Mouse (Mus musculus) gastrocnemius, postnatal 36 days (tissue): Measurements from ENCODE around the gene Gm12185. TPM values are rescaled to one million over a fixed set of nuclear protein-coding genes. Genes with fewer than 3 reads are reported as not detected.
"Not testable (repeated sequence)": the region's sequence is repeated elsewhere in the genome, so short reads cannot be mapped to it uniquely, and the experiment has no call there.

Experiments used
- DNase-seq, 2 experiments: peaks; one replicate each; pipeline ENCODE4 v3.0.0; 2022
- intact Hi-C: fragments of 180-260 bp; cut with DNase I; formaldehyde crosslinking; loops from one replicate; pipeline ENCODE4 v1.15.1; 2025
- long read RNA-seq, 2 experiments: library from polyadenylated mRNA; stranded (forward); transcript quantifications; one replicate each; pipeline ENCODE4 v2.0.0; 2021
- total RNA-seq, 2 experiments: library from RNA; stranded (reverse); gene quantifications; 2 replicates each; pipeline ENCODE4 v1.2.3; 2021

Gm12185 gene
- total RNA-seq: under 1 TPM; 0.26 to 0.27 TPM
- long read RNA-seq, experiment 1: 0 reads
- long read RNA-seq, experiment 2: 0 reads

DNA sequence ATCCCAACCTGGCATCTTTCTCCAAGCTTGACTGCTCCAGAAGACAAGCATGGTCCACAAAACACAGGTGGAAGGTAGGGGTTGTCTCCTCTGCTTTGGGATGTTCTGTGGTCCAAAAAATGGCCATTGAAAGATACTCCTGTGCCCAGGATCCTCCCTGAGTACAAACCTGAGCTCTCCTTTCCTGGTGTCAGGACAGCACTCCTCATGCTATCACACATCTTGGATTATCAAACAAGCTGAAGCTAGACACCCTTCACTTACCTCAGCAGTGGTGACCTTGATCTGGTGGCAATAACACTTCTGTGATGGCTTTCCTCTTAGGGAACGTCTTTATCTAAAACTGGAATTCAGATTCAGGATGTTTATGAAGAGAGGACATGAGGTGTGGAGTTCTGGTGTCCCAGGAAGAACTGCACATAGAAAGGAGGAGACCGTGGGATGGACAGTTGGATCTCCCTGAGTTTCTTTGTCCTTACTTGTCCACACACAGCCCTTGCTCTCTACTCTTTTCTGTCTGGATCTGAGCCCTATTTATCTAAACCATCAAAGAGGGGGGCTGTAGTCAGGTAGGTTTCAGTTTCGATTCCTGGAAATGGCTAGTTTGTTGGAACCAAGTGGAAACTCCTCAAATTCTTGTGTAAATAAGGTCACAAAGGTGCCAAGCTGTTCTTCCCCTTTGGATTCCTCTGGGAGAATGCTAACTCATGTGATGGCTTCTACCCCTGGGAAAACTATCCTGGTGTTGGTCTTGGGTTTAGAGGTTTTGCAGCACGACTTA is at the start of gene Gm12185:
Gene Gm12185 (minus strand): TSS at position 487 of the 781 bp plus-strand sequence.
- intact Hi-C loops: not testable (repeated sequence)

DNA sequence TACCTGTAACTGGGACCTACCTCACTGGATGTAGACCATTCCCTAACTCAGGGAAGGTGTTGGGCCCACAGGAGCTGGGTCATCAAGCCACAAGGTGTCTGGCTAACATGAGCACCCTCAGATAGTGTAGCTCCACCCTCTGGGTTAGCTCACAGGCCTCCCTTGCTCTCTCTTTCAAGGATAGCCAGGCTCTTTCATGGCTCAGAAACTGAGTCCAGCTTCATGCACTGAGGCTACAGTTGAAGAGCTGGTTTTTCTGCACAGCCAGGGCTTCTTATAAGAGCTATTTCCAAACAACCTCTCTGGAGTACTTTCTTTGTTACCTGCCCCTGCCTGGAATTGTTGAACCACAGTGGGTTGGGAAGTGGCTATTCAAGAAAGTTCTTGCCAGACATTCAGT is 20.0 kb upstream of the Gm12185 start:
- DNase-seq, intact Hi-C loops: not testable (repeated sequence)

More for the DNA sequence above, at the start of gene Gm12185:
- DNase-seq: not testable (repeated sequence)

DNA sequence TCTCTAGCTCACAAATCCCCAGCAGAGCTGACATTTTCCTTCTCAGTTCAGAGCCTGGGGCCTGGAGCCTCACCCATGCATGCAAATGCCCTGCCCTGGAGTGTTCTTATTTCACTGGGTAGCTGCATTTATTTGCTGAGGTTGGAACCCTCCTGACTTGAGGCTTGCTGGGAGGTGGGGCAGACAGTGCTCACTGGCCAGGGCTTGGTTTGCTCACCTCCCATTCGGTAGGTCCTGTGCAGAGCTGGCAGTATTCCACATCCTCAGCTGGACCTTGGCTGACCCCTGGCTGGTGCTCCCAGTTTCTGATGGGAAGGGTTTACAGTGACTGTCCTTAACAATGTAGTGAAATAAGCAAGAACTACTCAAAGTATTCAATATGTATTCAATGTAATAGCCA is 14.8 kb upstream of the Gm12185 start:
- intact Hi-C loops, DNase-seq: not testable (repeated sequence)

DNA sequence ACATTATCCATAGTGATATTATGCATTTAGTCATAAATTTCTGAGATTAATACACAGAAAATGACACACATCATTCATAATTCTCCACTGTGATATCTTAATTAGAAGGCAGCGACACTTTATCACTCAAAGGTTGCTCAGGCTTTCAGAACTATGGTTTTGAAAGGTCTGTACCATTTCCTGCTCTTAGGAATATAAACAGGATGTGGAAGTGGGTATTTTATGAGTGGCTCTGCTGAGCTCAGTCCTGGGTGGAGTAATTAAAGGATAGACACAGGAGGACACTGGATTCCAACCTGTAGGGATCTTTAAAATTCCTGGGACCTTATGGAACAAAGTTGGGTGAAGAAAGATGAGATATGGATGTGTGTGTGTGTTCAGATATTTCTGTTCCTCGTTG is 14.3 kb upstream of the Gm12185 start:
- intact Hi-C loops, DNase-seq: not testable (repeated sequence)

DNA sequence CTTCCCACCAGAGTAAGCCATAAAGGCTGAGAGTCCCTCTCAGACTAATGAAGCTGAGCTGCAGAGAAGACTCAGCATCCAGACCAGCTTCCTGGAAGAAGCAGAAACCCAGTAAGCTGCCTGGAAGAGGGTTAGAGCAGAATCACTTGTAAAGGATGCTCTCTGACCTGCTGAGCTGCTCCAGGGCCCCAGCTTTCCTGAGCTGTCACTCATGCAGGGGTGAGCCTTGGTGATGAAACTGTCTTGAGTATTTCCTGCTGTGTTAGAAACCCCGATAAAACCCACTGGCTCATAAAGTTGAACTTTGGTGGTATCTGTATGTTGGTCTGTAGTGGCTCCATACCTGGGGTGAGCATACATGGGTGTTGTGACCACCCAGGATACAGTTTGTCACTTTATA is 8.4 kb upstream of the Gm12185 start:
- intact Hi-C loops, DNase-seq: not testable (repeated sequence)

DNA sequence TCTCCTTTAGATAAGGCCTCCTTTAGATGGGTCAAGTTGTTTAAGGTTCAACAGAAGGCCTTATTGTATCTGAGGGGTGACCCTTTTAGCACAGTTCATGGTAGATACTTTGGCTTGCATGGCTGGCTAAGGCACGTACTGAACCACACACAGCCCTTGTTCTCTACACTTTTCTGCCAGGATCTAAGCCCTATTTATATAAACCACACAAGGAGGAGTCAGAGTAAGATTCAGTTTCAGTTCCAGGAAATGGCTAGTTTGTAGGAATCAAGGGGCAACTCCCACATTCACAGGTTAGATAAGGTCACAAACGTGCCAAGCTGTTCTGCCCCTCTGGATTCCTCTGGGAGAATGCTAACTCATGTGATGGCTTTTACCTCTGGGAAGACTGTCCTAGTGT is 2.0 kb upstream of the Gm12185 start, which contains the start of gene Tgtp1:
Gene Tgtp1 (minus strand): TSS at position 155 of the 400 bp plus-strand sequence.
- intact Hi-C loops: not testable (repeated sequence)

DNA sequence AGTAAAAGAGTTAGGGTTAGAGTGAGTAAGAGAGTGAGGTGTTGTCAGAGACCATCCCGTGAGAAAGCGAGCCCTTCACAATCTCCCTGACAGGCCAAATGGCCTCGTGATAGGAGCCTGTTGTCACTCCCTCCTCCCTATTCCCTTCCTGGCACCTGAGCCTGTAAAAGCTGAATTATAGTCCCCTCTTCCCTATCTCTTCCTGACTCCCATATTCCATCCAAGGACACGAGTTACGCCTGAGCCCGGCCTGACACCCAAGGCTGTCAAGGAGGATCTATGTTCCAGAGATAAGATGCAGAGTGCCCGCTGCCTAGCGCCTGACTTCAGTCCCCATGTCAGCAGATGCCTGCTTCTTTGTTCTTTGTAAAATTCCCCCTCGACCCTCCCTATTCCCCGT is 1.3 kb upstream of the Gm12185 start:
- intact Hi-C loops, DNase-seq: not testable (repeated sequence)

More for the DNA sequence above, 2.0 kb upstream of the Gm12185 start, which contains the start of gene Tgtp1:
- DNase-seq: not testable (repeated sequence)

DNA sequence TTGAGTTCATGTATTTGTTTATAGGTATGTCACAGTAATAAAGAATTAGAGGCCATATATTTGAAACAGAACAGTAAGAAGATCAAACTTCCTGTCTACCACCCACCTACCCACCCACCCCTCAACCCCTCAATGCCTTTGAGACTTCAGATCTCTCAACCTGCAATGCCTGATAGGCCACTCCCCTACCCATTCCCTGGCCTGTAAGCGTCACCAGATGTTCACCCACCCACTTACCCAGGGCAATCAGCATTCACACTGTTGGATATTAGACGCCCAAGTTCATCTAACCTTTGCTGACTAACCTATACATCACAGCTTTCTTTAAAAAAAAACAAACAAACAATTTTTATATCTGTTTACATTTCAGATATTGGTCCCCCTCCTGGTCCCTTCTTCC is 2.0 kb downstream of the Gm12185 start:
- DNase-seq, intact Hi-C loops: not testable (repeated sequence)

DNA sequence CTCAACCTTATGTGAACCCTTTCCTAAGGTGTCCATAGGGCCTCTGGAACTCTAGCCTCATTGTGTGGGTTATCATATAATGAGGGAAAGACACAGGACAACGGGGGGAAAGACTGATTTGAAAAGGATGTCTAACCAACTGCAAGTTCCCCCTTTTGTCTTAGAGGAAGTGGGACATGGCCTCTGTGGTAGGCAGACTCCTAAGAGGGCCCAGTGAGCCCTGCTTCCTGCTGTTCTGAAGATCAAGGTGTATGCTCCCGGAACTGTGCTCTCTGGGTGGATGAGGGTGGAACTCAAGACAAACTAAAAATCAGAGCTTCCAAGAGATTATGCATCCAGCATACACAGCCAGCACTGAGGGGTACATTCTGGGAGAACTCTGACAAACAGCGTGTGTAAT is 3.8 kb downstream of the Gm12185 start:
- intact Hi-C loops, DNase-seq: not testable (repeated sequence)

DNA sequence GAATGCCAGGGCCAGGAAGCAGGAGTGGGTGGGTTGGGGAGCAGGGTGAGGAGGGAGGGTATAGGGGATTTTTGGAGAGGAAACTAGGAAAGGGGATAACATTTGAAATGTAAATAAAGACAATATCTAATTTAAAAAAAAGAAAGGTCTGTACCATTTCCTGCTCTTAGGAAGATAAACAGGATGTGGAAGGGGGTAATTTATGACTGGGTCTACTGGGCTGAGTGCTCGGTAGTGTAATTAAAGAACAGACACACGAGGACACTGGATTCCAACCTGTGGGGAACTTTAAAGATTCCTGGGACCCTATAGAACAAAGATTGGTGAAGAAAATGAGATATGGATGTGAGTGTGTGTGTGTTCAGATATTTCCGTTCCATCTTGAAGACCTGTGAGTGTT is 9.2 kb downstream of the Gm12185 start:
- DNase-seq, intact Hi-C loops: not testable (repeated sequence)

DNA sequence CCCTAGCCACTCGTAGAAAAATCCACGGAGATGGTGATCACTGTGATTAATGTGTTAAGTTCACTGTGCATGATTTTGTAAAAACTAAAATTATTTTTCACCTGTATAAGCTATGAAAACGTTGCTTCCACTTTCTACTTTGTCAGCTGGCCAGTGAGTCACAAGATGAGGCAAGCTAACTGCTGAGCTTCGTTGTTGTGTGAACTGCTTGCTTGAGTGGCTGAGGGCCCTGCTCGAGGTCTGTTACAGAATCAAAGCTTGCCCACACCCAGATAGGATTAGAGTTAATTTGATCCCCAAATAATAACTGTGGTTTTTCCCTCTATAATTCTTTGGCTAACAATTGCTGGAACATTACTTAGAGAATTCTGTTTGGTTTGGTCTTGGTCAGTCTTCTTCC is 12.0 kb downstream of the Gm12185 start:
- intact Hi-C loops, DNase-seq: not testable (repeated sequence)

DNA sequence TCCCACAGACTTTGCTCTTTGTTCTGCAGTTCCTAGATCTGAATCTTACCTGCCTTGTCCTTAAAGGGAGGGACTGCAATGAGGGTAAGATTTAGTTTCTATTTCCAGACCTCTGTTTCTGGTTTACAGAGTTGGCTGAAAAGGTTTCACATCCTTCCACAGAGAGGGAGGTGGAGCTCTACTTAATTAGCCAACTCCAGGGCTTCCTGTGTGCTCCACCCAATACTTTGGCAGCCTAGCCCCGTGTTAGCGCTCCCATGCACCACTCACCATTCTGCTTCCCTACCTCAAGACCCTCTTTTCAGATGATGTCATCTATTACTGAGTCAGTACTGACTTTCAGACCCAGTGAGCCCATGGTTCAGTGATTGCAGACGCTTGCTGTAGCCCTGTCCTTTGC is 12.8 kb downstream of the Gm12185 start, which contains the start of gene 9930111J21Rik1:
Gene 9930111J21Rik1 (minus strand): TSS at position 148 of the 400 bp plus-strand sequence.
- intact Hi-C loops, DNase-seq: not testable (repeated sequence)

DNA sequence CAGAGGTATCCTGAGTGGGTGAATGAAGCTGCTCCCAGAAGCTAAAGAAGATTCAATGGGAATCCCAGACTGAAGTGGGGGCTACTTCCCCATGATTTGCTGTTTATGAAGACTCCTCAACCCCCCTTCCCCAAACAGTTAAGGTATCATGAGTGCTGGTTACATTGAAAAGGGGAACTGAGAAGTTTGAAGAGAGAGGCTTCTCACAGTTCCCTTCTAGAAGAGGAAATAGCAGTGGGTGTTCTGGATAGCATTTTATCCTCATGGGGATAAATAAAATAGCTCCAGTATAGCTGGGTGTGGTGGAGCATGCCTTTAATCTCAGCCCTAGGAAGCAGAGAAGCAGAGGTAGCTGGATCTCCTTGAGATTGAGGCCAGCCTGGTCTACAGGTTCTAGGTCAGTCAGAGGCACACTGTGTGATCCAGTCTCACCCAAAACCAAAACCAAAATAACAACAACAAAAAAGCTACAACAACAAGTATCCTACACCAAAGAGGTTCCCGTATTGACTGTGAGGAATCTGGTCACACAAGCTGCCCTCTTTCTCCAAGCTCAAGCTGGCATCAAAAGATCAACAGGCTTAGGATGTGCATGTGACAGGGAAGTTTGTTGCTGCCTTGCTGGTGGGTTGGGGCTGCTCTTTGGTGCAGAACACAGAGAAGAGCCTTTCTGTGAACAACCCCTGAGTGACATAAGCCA is 13.6 kb downstream of the Gm12185 start, which contains the start of gene Olfr56:
Gene Olfr56 (plus strand): TSS at position 650 of the 700 bp plus-strand sequence.
- intact Hi-C loops, DNase-seq: not testable (repeated sequence)

DNA sequence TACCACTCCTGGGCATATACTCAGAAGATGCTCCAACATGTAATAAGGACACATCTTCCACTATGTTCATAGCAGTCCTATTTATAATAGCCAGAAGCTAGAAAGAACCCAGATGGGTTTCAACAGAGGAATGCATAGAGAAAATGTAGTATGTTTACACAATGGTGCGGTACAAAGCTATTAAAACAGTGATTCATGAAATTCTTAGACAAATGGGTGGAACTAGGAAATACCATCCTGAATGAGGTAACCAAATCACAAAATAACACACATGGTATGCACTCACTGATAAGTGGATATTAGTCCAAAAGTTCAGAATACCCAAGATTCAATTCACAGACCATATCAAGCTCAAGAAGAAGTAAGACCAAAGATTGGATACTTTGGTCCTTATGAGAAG is 17.3 kb downstream of the Gm12185 start:
- DNase-seq, intact Hi-C loops: not testable (repeated sequence)

DNA sequence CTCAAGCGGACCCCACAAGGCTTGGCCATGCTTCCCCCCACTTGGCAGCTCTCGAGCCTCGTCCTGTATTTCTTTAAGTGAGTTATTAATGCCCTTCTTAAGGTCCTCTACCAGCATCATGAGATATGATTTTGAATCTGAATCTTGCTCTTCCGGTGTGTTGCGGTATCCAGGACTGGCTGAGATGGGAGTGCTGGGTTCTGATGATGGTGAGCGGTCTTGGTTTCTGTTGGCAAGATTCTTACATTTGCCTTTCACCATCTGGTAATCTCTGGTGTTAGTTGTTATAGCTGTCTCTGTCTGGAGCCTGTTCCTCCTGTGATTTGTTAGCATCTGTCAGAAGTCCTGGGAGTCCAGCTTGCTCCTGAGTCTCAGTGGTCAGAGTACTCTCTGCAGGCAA is 45.9 kb downstream of the Gm12185 start, which contains the start of gene Psme2b:
Gene Psme2b (minus strand): TSS at position 101 of the 400 bp plus-strand sequence.
- intact Hi-C loops, DNase-seq: not testable (repeated sequence)

DNA sequence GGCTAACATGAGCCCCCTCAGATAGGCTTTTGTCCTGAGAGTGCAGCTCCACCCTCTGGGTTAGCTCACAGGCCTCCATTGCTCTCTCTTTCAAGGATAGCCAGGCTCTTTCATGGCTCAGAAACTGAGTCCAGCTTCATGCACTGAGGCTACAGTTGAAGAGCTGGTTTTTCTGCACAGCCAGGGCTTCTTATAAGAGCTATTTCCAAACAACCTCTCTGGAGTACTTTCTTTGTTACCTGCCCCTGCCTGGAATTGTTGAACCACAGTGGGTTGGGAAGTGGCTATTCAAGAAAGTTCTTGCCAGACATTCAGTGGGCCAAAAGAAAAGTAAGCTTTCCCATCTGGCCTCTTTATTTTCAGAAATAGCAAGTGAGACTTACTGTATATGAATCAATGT is 52.7 kb downstream of the Gm12185 start:
- DNase-seq, intact Hi-C loops: not testable (repeated sequence)

DNA sequence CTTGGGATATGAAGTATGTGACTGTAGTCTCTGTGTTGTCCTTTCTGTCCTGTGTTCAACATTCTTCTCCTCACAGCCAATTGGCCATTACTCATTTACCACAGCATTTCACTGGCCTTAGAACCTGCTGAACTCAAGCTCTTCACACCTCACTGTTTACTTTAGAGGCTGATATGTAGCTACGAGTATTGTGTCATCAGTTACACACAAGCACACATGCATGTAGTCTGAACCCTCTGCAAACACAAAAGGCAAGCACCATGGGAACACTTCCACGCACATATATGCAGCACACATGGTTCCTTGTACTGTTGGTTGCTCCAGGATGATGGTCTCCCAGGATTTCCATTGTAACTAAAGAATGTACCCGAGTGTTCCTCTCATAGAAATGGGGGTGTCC is 56.7 kb downstream of the Gm12185 start:
- DNase-seq, intact Hi-C loops: not testable (repeated sequence)

DNA sequence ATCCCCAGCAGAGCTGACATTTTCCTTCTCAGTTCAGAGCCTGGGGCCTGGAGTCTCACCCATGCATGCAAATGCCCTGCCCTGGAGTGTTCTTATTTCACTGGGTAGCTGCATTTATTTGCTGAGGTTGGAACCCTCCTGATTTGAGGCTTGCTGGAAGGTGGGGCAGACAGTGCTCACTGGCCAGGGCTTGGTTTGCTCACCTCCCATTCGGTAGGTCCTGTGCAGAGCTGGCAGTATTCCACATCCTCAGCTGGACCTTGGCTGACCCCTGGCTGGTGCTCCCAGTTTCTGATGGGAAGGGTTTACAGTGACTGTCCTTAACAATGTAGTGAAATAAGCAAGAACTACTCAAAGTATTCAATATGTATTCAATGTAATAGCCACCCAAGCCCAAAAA is 58.1 kb downstream of the Gm12185 start:
- DNase-seq, intact Hi-C loops: not testable (repeated sequence)

DNA sequence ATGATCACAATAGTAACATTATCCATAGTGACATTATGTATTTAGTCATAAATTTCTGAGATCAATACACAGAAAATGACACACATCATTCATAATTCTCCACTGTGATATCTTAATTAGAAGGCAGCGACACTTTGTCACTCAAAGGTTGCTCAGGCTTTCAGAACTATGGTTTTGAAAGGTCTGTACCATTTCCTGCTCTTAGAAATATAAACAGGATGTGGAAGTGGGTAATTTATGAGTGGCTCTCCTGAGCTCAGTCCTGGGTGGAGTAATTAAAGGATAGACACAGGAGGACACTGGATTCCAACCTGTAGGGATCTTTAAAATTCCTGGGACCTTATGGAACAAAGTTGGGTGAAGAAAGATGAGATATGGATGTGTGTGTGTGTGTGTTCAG is 58.6 kb downstream of the Gm12185 start:
- DNase-seq, intact Hi-C loops: not testable (repeated sequence)

DNA sequence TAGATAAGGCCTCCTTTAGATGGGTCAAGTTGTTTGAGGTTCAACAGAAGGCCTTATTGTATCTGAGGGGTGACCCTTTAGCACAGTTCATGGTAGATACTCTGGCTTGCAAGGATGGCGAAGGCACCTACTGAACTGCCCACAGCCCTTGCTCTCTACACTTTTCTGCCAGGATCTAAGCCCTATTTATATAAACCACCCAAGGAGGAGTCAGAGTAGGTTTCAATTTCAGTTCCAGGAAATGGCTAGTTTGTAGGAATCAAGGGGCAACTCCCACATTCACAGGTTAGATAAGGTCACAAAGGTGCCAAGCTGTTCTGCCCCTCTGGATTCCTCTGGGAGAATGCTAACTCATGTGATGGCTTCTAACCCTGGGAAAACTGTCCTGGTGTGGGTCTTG is 64.0 kb downstream of the Gm12185 start:
- DNase-seq, intact Hi-C loops: not testable (repeated sequence)

DNA sequence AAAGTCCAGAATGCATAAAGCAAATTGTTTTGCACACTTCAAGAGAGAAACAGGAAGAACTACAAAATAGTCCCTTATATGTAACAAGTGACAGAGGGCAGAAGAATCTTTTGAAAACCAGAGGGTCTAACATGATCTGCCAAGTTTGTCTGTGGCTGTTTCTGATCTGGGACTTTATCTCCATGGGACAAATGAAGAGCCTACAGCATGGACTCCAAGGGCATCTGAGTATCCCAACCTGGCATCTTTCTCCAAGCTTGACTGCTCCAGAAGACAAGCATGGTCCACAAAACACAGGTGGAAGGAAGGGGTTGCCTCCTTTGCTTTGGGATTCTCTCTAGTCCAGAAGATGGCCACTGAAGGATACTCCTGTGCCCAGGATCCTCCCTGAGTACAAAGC is 65.6 kb downstream of the Gm12185 start:
- DNase-seq, intact Hi-C loops: not testable (repeated sequence)
